Mouse (Mus musculus): Measurements from ENCODE around the gene Kdm5c.

Kdm5c gene

DNA sequence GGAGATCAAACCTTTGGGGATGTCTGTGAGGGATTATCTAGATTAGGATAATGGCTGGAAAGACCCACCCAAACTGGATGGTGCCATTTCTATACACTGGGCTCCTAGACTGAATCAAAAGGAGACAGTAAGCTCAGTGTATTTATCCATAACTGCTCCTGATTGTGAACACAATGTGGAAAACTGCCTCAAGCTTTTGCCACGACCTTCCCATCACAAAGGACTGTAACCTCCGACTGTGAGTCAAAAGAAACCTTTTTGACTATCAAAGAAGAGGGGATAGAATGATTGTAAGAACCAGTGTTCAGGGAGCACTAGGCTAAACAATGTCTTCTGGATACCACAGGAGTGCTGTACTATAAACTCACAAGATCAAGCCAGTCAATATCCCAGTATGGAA, 73.4 kb downstream of the Kdm5c start:
- no peak for DNase-seq

DNA sequence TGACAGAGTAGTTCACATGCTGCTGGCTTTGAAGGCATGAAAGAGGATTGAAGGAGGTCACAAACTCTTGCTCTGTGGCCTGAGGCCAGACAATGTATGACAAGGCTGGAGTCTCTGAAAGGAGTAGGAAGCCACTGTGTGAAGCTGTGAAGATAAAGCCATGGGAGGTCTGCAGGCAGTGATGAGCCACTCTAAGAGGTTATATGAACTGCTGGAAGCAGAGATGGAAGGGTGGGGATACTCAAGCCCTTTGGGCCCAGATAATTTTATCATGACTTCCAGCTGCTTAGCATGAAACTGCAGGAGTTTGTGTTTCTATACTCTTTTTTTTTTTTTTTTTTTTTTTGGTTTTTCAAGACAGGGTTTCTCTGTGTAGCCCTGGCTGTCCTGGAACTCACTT, 74.6 kb downstream of the Kdm5c start:
- no peak for DNase-seq

DNA sequence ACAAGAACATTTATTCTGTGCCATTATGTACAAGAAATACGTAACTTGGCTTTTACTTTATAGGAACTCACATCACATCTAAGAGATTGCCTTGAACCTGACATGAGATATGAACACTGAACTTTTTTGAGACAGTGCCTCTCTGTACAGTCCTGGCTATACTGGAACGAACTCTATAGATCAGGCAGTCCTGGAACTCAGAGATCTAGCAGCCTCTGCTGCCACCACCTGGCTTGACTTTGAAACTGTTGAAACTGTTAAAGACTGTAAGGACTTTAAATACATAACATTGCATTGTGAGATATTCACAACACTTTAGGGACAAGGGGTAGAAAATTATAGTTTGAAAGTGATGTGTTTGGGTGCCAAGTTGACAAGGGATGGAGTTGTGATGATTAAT, 75.1 kb downstream of the Kdm5c start:
- peak; percentile 53 for DNase-seq

DNA sequence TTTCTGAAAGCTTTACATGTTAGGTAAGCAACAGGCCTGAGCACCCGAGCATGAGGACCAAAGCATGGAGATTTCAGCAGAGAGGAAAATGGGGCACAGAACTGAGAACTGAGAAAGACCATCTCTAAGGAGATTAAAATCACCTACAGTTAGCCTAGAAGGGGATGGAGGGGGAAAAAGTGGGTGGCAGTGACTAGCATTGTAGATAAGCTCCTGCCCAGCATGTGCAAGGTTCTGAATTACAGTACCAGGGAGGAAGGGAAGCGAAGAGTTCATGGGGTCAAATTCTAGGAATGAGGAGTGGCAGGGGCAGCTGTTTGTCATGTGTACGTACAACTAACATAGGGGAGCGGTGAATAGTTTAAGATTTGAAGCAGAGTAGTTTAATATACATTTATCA, 87.7 kb downstream of the Kdm5c start:
- no peak for DNase-seq

DNA sequence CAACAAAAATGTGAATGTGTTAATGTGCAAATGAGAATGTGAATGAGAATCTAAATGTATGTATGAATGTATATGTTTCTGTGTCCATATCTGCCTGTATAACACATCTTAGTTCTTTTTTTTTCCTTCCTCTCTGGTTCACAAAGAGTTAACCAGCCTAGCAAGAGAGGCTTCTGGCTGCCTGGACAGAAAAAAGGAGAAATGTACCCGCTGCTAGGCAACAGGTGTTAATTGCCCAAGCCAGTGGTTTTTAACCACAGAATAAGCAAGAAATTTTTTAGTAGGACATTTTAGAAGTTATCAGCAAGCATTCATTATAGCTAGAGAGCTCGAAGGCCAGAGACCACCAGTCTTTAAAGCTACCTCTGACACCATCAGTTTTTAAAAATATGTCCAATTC, 90.0 kb downstream of the Kdm5c start:
- no peak for DNase-seq

- DNase-seq = peak; percentile 59
These were observed 90.8 kb downstream of the Kdm5c start for GRCm38 (mm10) chrX:152323584-152323983.
